Mouse (Mus musculus): ENCODE measurements around the gene Mpzl3. TPM values are rescaled to one million over a fixed set of nuclear protein-coding genes. Genes with fewer than 3 reads are reported as not detected.

The Mpzl3 gene
- polyA plus RNA-seq, 1 experiment from 2014 or later = 5.4 TPM

- no peak overlapping the region for H3K4me2 ChIP-seq (replicated peaks)
- H3K9ac ChIP-seq = no peak overlapping the region
- no peaks in the 10 kb centered on the region; the same call in 1 of the 2 replicates for H3K27me3 ChIP-seq (replicated peaks)
- H3K27ac ChIP-seq = no peak overlapping the region
- H3K36me3 ChIP-seq = no peaks in the 10 kb centered on the region
- no peaks in the 10 kb centered on the region for H3K9me3 ChIP-seq
- no peaks in the 10 kb centered on the region for H3K4me1 ChIP-seq (replicated peaks)
- no peak for ATAC-seq
- WGBS = 79% methylated on average over 12 of the region's 12 CpGs
- no peak overlapping the region for H3K4me3 ChIP-seq (replicated peaks)
Observed at GRCm38 (mm10) chr9:45085741-45086690, 31.0 kb downstream of the Mpzl3 start.

GRCm38 (mm10) chr9:45088040-45088439, 33.1 kb downstream of the Mpzl3 start:
- H3K9ac ChIP-seq = no peak overlapping the region
- no peaks in the 10 kb centered on the region for H3K36me3 ChIP-seq
- ATAC-seq = peak; percentile 47; the same call in 1 of the 2 replicates
- H3K4me1 ChIP-seq (replicated peaks) = no peaks in the 10 kb centered on the region
- H3K27me3 ChIP-seq (replicated peaks) = no peaks in the 10 kb centered on the region; the same call in 1 of the 2 replicates
- H3K9me3 ChIP-seq = no peaks in the 10 kb centered on the region
- H3K4me3 ChIP-seq (replicated peaks) = no peak overlapping the region
- no peak overlapping the region for H3K4me2 ChIP-seq (replicated peaks)
- no peak overlapping the region for H3K27ac ChIP-seq

GRCm38 (mm10) chr9:45090811-45091210, 35.8 kb downstream of the Mpzl3 start:
- WGBS = 77% methylated on average over 3 of the region's 3 CpGs
- Histone ChIP-seq H3K27ac (no peak overlapping the region), H3K4me3 (replicated peaks) (no peak overlapping the region), H3K36me3 (no peaks in the 10 kb centered on the region), H3K9ac (no peak overlapping the region), H3K27me3 (replicated peaks) (no peaks in the 10 kb centered on the region; the same call in 1 of the 2 replicates), H3K9me3 (no peaks in the 10 kb centered on the region), H3K4me1 (replicated peaks) (no peaks in the 10 kb centered on the region), H3K4me2 (replicated peaks) (no peak overlapping the region)
- ATAC-seq = no peak

- Histone ChIP-seq H3K4me2 (replicated peaks) (no peak overlapping the region), H3K9me3 (no peaks in the 10 kb centered on the region), H3K36me3 (no peaks in the 10 kb centered on the region), H3K9ac (no peak overlapping the region), H3K27ac (no peak overlapping the region), H3K4me3 (replicated peaks) (no peak overlapping the region), H3K27me3 (replicated peaks) (no peaks in the 10 kb centered on the region; the same call in 1 of the 2 replicates), H3K4me1 (replicated peaks) (no peaks in the 10 kb centered on the region)
- no peak for ATAC-seq
- WGBS = 60% methylated on average over 4 of the region's 4 CpGs
Observed at GRCm38 (mm10) chr9:45092641-45093040, 37.7 kb downstream of the Mpzl3 start.

GRCm38 (mm10) chr9:45095149-45095937, 40.4 kb downstream of the Mpzl3 start:
- no peaks in the 10 kb centered on the region for H3K4me1 ChIP-seq (replicated peaks)
- H3K27ac ChIP-seq = no peak overlapping the region
- 0 out of 2 replicates have a peak, but pooled peaks have one; percentile 51 for ATAC-seq
- H3K27me3 ChIP-seq (replicated peaks) = no peaks in the 10 kb centered on the region
- H3K9ac ChIP-seq = no peak overlapping the region
- WGBS = 76% methylated on average over 6 of the region's 6 CpGs
- H3K4me3 ChIP-seq (replicated peaks) = no peak overlapping the region
- no peaks in the 10 kb centered on the region for H3K36me3 ChIP-seq
- no peaks in the 10 kb centered on the region for H3K9me3 ChIP-seq
- no peak overlapping the region for H3K4me2 ChIP-seq (replicated peaks)

- Histone ChIP-seq H3K4me1 (replicated peaks) (peaks cover 3% of the 10 kb centered on the region; the same call in 1 of the 2 replicates), H3K27me3 (replicated peaks) (no peaks in the 10 kb centered on the region), H3K9me3 (no peaks in the 10 kb centered on the region), H3K4me3 (replicated peaks) (no peak overlapping the region), H3K9ac (no peak overlapping the region), H3K36me3 (no peaks in the 10 kb centered on the region), H3K4me2 (replicated peaks) (no peak overlapping the region), H3K27ac (no peak overlapping the region)
- 85% methylated on average over 5 of the region's 5 CpGs for WGBS
- no peak for ATAC-seq
Observed at GRCm38 (mm10) chr9:45097877-45098276, 42.9 kb downstream of the Mpzl3 start.

GRCm38 (mm10) chr9:45098426-45098825, 43.4 kb downstream of the Mpzl3 start:
- no peaks in the 10 kb centered on the region for H3K27me3 ChIP-seq (replicated peaks)
- H3K4me2 ChIP-seq (replicated peaks) = no peak overlapping the region
- ATAC-seq = no peak
- H3K27ac ChIP-seq = no peak overlapping the region
- no peak overlapping the region for H3K9ac ChIP-seq
- no peak overlapping the region for H3K4me3 ChIP-seq (replicated peaks)
- H3K9me3 ChIP-seq = no peaks in the 10 kb centered on the region
- no peaks in the 10 kb centered on the region for H3K36me3 ChIP-seq
- WGBS = 39% methylated on average over 3 of the region's 3 CpGs
- H3K4me1 ChIP-seq (replicated peaks) = peaks cover 3% of the 10 kb centered on the region; the same call in 1 of the 2 replicates

- no peak overlapping the region for H3K4me3 ChIP-seq (replicated peaks)
- H3K9me3 ChIP-seq = no peaks in the 10 kb centered on the region
- no peak overlapping the region for H3K9ac ChIP-seq
- H3K36me3 ChIP-seq = no peaks in the 10 kb centered on the region
- no peak for ATAC-seq
- H3K4me2 ChIP-seq (replicated peaks) = no peak overlapping the region; the same call in 1 of the 2 replicates
- H3K27ac ChIP-seq = peak overlapping the region; percentile 71
- WGBS = 65% methylated on average over 1 of the region's 1 CpGs
- no peaks in the 10 kb centered on the region for H3K27me3 ChIP-seq (replicated peaks)
- H3K4me1 ChIP-seq (replicated peaks) = peaks cover 3% of the 10 kb centered on the region; the same call in 1 of the 2 replicates
Observed at GRCm38 (mm10) chr9:45102528-45102927, 47.5 kb downstream of the Mpzl3 start.

- Histone ChIP-seq H3K36me3 (no peaks in the 10 kb centered on the region), H3K4me1 (replicated peaks) (peaks cover 3% of the 10 kb centered on the region; the same call in 1 of the 2 replicates), H3K9me3 (no peaks in the 10 kb centered on the region), H3K9ac (no peak overlapping the region), H3K27ac (peak overlapping the region; percentile 71), H3K27me3 (replicated peaks) (no peaks in the 10 kb centered on the region), H3K4me3 (replicated peaks) (no peak overlapping the region; the same call in 1 of the 2 replicates), H3K4me2 (replicated peaks) (peak overlapping the region; percentile 3)
- WGBS = 55% methylated on average over 11 of the region's 11 CpGs
- peak; percentile 88 for ATAC-seq
Observed at GRCm38 (mm10) chr9:45103211-45103979, 48.4 kb downstream of the Mpzl3 start.

- Histone ChIP-seq H3K27ac (no peak overlapping the region), H3K4me2 (replicated peaks) (peak overlapping the region; percentile 35; the same call in 1 of the 2 replicates), H3K4me1 (replicated peaks) (peaks cover 3% of the 10 kb centered on the region; the same call in 1 of the 2 replicates), H3K4me3 (replicated peaks) (no peak overlapping the region), H3K27me3 (replicated peaks) (no peaks in the 10 kb centered on the region), H3K36me3 (no peaks in the 10 kb centered on the region), H3K9ac (peak overlapping the region; percentile 18; the same call in 1 of the 2 replicates), H3K9me3 (no peaks in the 10 kb centered on the region)
- 73% methylated on average over 2 of the region's 2 CpGs for WGBS
- ATAC-seq = peak; percentile 5; the same call in 1 of the 2 replicates
Observed at GRCm38 (mm10) chr9:45105596-45106374, 50.8 kb downstream of the Mpzl3 start.

GRCm38 (mm10) chr9:45115706-45116105, 60.7 kb downstream of the Mpzl3 start:
- no peaks in the 10 kb centered on the region for H3K9me3 ChIP-seq
- 0 out of 2 replicates have a peak overlapping the region, but pooled peaks have one; percentile 29 for H3K9ac ChIP-seq
- no peak overlapping the region for H3K27ac ChIP-seq
- 3% methylated on average over 14 of the region's 14 CpGs for WGBS
- peaks cover 15% of the 10 kb centered on the region for H3K4me1 ChIP-seq (replicated peaks)
- H3K36me3 ChIP-seq = no peaks in the 10 kb centered on the region
- H3K27me3 ChIP-seq (replicated peaks) = no peaks in the 10 kb centered on the region
- peak; percentile 55 for ATAC-seq
- peak overlapping the region; percentile 64 for H3K4me2 ChIP-seq (replicated peaks)
- peak overlapping the region; percentile 31 for H3K4me3 ChIP-seq (replicated peaks)

All from intestine, embryonic 15.5 days (tissue).